Mouse (Mus musculus) thymus, adult 2 months (tissue): Measurements from ENCODE around the gene Chrna4.

Experiments
- CTCF ChIP-seq: fragments of 200-500 bp; IDR thresholded peaks from 2 replicates; pipeline ENCODE4 v1.5.1; 2012; ENCODE audit warnings: mild to moderate bottlenecking, control low read depth, low read length, moderate library complexity, borderline replicate concordance; ENCODE audit not compliant: control insufficient read depth, poor library complexity, insufficient read depth; ENCODE audit errors: extremely low read depth
- POLR2A ChIP-seq: fragments of 200-500 bp; IDR thresholded peaks from 2 replicates; pipeline ENCODE4 v1.6.1; 2012; ENCODE audit warnings: mild to moderate bottlenecking, low read length, control low read depth, moderate library complexity; ENCODE audit not compliant: control insufficient read depth, poor library complexity, insufficient read depth; ENCODE audit errors: extremely low read depth

DNA sequence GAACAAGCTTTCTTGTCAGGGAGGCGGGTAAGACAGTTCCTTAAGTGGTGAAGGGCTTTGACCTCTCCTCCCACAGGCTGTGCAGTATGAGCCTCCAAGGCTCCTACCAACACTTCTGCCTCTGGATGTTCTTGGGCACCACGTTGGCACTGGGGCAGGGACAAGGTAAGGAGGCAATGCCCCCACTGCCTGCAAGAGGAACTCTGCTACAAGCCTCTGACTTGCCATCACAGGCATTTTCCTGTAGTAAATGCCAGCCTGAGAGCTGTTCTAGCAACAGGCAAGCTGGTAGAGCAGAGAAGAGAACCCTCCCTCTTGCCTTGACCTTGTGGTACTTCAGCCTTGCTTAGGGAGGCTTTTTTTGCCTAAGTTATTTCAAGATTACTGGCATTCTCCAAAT is 56.9 kb downstream of the Chrna4 start, which contains the start of gene Col20a1:
- TF ChIP-seq CTCF (no peak), POLR2A (no peak)
